ENCODE assay signal across 7 mouse cellular contexts in genomic region chr4:26933988-26934798, GRCm38 (mm10).
DNase-seq lines count a peak whose midpoint lies in the region; ATAC-seq lines count a peak whose summit lies in the region.

No protein-coding gene starts in this region.

- 60% methylated on average over 10 of the region's 10 CpGs for WGBS in neural tube, embryonic 11.5 days
- WGBS in hindbrain, embryonic 13.5 days = 32% methylated on average over 10 of the region's 10 CpGs

- H3K9ac ChIP-seq in neural tube, embryonic 11.5 days (ENCODE audit: low read length) = no peak overlapping the region
- no peak overlapping the region for H3K9ac ChIP-seq in hindbrain, embryonic 13.5 days

- H3K4me3 ChIP-seq in neural tube, embryonic 11.5 days (ENCODE audit: low read depth, low read length) = no peak overlapping the region
- H3K4me3 ChIP-seq in hindbrain, embryonic 13.5 days = no peak overlapping the region

- H3K27ac ChIP-seq in neural tube, embryonic 11.5 days (ENCODE audit: low read depth, low read length) = no peak overlapping the region
- 0 out of 2 replicates have a peak overlapping the region, but pooled peaks have one; percentile 30 for H3K27ac ChIP-seq in hindbrain, embryonic 13.5 days

- H3K9me3 ChIP-seq in neural tube, embryonic 11.5 days (ENCODE audit: control insufficient read depth, low read length) = no peaks in the 10 kb centered on the region
- H3K9me3 ChIP-seq in hindbrain, embryonic 13.5 days = no peaks in the 10 kb centered on the region

- H3K4me1 ChIP-seq in neural tube, embryonic 11.5 days (ENCODE audit: control insufficient read depth, insufficient read depth, low read length) = no peaks in the 10 kb centered on the region
- 0 out of 2 replicates have a peak, but pooled peaks cover 2% of the 10 kb centered on the region for H3K4me1 ChIP-seq in hindbrain, embryonic 13.5 days (replicated peaks)

- peak; percentile 27 for DNase-seq in neural tube, embryonic 11.5 days (ENCODE audit: low spot score)
- DNase-seq in neural tube, embryonic 10.5 days (ENCODE audit: extremely low spot score, low spot score) = no peak
- DNase-seq in cerebellum, postnatal 25 days = peak; percentile 51 to 68
- peak; percentile 38 for DNase-seq in mesoderm, embryonic 11.5 days (ENCODE audit: low read depth, low spot score)
- DNase-seq in c-Kit-positive CD71-positive TER-119-positive erythroid progenitor cells, embryonic 14.5 days (ENCODE audit: low spot score) = no peak
- DNase-seq in thymus, postnatal 10 days (ENCODE audit: low spot score in 2 of 2) = no peak

- no peaks in the 10 kb centered on the region for H3K27me3 ChIP-seq in neural tube, embryonic 11.5 days (ENCODE audit: control insufficient read depth, insufficient read depth, low read length)
- no peaks in the 10 kb centered on the region for H3K27me3 ChIP-seq in hindbrain, embryonic 13.5 days

- H3K36me3 ChIP-seq in neural tube, embryonic 11.5 days (ENCODE audit: control insufficient read depth, insufficient read depth, low read length) = no peaks in the 10 kb centered on the region
- H3K36me3 ChIP-seq in hindbrain, embryonic 13.5 days = no peaks in the 10 kb centered on the region

- no peak overlapping the region for H3K4me2 ChIP-seq in neural tube, embryonic 11.5 days (ENCODE audit: low read depth)
- no peak overlapping the region for H3K4me2 ChIP-seq in hindbrain, embryonic 13.5 days

- peak; percentile 83 for ATAC-seq in neural tube, embryonic 11.5 days (ENCODE audit: insufficient read depth, low FRiP score, low TSS enrichment)
- ATAC-seq in hindbrain, embryonic 13.5 days (ENCODE audit: low FRiP score) = peak; percentile 82

Comparison
In these comparisons a context has a peak if more than half of its experiments do, and no peak if none do; other contexts are left out.
1. DNase-seq: peak in neural tube, embryonic 11.5 days (single experiment), cerebellum, postnatal 25 days (2 of 2) and mesoderm, embryonic 11.5 days (single experiment); none in neural tube, embryonic 10.5 days (single experiment), c-Kit-positive CD71-positive TER-119-positive erythroid progenitor cells, embryonic 14.5 days (single experiment) and thymus, postnatal 10 days (0 of 2).